16 mouse cellular contexts compared by ENCODE assay signal in the genomic region with DNA sequence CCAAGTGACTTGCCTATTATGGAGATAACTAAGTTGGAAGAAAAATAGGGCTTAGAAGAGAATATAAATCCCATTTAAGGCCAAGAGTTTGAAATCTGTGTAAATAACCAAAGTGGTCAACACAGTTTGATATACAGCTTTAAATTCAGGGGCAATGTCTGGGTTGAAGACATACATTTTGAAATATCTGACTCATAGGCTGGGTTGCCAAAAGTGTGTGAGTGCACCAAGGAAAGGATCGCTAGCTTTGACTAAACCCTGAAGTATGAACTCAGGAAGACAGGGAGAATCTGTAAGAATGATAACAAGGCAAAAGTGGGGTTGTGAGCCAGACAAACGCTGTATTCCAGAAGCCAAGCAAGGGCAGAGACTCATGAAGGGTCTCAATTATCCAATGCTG.
"Had no signal": no experiment of that assay in that cellular context is flagged by ENCODE, and none has a peak within 500 bp of the region (broad histone marks: within the 10 kb centered on the region; RNA-seq: fewer than 3 reads in every experiment).

No protein-coding gene starts in this region.

- H3K27ac ChIP-seq: neural tube, embryonic 13.5 days; neural tube, embryonic 15.5 days; stomach, embryonic 15.5 days; stomach, postnatal 0 days had no signal

- H3K4me1 ChIP-seq: neural tube, embryonic 13.5 days; neural tube, embryonic 15.5 days; stomach, embryonic 15.5 days had no signal

- DNase-seq: retina, postnatal 1 day; right cerebral cortex, adult 18-20 months; right cerebral cortex, postnatal 14 days; right cerebral cortex, postnatal 25 days; right cerebral cortex, postnatal 4 days; spleen, adult 18-20 months; thymus, adult 18-20 months; thymus, adult 2 months; thymus, postnatal 14 days; thymus, postnatal 25 days; thymus, postnatal 36 days; thymus, postnatal 4 days had no signal

- H3K4me3 ChIP-seq: neural tube, embryonic 13.5 days; neural tube, embryonic 15.5 days; stomach, embryonic 15.5 days had no signal
